Mouse (Mus musculus): Measurements from ENCODE around the gene Sipa1l3.

- no peak for TF ChIP-seq CTCF (IDR thresholded peaks at IDR 0.05; ENCODE audit: control insufficient read depth, insufficient read depth, insufficient replicate concordance, low read depth, low read length)
- TF ChIP-seq POLR2A (IDR thresholded peaks at IDR 0.05; ENCODE audit: control insufficient read depth, low read depth, low read length) = no peak
Measured at GRCm38 (mm10) chr7:29279261-29279660, 239.2 kb downstream of the Sipa1l3 start.

Measured in testis, adult 2 months (tissue).